Mouse (Mus musculus) ovary, adult 18-20 months (tissue): ENCODE results near the gene Wdr43.

Source experiments
- DNase-seq: peaks from one replicate; pipeline ENCODE4 v3.0.0; 2022; ENCODE audit warnings: low spot score, mixed read lengths

Gene Wdr43

DNA sequence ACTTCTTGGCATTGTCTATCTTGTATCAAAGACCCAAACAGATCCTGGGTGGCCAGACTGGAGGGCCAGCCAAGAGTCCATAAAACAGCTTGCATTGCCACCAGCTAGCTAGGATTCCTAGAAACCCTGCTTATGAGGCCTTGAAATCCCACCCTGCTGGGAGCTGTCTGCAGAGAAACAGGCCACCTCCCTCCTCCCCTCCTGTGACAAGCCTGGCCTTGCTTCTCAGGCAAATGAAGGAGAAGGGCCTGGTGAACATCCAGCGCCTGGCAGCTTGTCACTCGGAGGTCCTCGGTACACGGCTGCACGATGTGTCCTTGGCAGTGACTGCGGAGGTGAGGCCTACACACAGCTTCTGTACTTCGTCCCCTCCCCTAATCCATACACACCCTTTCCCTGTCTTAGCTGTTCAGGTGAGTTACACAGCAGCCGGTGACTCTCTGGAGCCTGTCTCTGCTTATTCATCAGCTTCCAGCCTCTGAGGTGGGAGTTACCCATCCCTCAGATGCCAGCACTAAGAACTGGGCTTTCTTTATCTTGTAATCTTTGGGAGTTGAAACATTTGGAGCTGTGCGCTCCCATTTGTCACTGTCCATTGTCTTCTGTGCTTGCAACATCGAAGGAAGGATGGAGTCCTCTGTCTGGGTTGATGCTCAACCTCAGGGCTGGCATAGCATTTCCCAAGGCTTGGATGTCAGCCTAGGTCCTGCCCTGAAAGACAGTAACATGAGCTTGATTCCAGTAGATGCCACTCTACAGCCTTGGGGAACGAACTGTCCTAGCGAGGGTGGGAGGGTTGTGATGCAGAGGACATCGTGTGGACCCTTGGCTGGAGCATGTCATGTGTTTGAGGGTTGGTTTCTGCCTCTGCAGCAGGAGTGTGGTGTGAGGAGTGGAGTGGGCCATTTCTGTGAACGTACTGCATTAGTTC lies 90.1 kb downstream of the Wdr43 start:
- DNase-seq = no peak

GRCm38 (mm10) chr17:71707715-71708114 lies 92.0 kb downstream of the Wdr43 start:
- DNase-seq = no peak
